Mouse (Mus musculus) testis, postnatal 10 days (tissue): ENCODE data around the gene Sema6c.
A peak's percentile ranks its signal among the peaks of the same experiment; 100 is the strongest.
"Not testable (repeated sequence)": the region's sequence is repeated elsewhere in the genome, so short reads cannot be mapped to it uniquely, and the experiment has no call there.

ENCODE experiments used
- DNase-seq: peaks from one replicate; pipeline ENCODE4 v3.0.0; 2021; ENCODE audit warnings: low spot score

Sema6c gene

DNA sequence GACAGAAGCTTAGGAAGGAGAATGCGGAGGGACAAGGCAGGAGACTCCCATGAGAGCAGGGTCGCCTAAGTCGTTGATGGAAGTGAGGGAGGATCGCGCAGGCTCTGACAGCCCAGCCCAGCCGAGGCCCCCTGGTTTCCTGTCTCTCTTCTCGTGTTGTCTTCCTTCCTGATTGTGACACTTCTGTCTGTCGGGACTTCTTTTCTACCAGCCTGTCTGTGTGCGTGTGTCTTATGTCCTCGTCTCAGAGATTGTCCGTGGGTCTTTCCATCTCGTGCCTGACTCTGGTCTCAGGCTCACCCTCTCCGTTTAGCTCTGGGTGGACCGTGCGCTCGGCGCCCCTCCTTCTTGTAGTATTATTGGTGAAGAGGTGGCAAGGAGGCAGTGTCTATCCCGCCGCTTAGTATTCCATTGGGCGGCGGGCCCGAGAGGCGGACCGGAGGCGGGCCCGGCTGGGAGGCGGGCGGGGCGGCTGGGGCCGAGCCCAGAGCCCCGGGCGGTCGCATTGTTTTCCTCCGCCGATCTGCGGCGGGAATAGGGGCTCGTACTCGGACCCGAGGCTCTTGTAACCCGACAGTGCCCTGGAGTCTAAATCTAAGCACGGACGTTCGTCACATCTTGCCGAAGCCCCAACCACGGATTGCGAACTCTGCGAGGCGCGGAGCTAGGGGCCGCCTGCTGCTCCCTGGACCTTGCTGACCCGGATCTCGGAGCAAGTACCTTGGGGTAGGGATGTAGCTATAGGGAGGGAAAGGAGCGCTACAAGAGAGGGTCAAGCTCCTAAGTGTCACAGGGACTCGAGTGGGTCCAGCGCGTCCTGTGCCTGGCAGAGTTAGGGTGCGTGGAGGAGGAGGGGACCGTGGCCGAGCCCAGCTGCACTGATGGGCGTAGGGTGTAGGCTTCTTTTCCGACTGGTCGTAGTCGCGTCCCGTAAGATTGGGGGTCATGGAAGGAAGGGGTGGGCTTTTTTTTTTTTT is at the start of gene Sema6c:
Gene Sema6c, plus strand, starts transcription at position 471 of the 977 bp plus-strand sequence.
- DNase-seq: peak; percentile 94

DNA sequence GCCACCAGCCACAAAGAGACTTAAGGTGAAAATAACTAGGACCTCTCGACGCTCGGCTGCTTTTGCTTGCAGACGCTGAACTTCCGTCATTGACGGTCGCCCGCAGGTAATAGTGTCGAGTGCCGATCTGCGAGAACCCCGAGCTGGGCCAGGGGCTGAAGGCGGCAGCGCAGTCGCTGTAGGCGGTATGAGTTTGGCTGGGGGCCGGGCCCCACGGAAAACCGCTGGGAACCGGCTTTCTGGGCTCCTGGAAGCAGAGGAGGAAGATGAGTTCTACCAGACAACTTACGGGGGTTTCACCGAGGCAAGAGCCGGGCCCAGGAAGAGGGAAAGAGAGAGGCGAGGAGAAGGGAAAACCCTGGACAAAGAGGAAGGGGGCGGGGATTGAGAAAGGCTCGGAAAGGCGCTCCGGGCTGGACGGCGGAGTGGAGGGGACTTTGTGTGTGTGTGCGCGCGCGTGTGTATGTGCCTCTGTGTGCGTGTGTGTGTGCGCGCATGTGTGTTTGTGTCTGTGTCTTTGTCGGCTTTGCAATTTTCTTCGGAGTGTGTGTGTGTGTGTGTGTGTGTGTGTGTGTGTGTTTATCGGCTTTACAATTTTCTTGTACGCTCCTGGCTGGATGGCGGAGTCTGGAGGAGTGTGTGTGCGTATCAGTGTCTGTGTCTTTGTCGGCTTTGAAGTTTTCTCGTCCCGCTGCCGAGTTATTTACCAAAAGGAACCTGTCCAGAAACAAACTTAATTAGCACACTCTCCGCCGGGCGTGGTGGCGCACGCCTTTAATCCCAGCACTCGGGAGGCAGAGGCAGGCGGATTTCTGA is 49.1 kb upstream of the Sema6c start, which contains the start of gene Vps72:
Gene Vps72, plus strand, starts transcription at position 112 of the 816 bp plus-strand sequence.
- DNase-seq: peak; percentile 91

DNA sequence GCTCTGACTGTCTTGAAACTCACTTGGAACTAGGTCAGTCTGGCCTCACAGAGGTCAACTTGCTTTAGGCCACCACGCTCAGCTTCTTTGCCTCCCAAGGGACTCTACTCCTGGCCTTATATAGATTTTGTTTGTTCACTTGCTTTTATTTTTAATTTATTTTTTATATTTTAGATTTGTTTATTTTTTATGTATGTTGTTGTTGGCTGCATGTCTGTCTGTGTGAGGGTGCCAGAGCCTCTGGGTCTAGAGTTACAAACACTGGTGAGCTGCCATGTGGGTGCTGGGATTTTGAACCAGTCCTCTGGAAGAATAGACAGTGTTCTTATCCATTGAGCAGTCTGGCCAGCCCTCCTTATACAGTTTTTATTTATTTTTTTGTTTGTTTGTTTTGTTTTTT is 47.5 kb upstream of the Sema6c start:
- no peak for DNase-seq

DNA sequence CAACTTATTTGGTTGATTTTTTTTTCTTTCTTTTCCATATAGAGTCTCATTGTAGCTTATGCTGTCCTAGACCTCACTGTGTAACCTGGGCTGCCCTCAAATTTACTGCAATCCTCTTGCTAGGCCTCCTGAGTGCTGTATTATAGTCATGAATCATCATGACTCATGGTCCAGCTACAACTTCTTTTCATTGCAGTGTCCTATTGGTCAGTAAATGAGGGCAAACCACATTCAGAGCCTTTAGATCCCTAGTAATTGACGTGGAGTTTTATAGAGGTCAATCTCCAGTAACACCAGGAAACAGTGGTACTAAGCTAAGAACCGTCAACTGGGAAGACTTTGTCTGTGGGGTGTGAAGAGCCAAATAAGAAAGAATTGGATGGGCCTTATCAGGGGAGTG is 42.5 kb upstream of the Sema6c start:
- DNase-seq: no peak

DNA sequence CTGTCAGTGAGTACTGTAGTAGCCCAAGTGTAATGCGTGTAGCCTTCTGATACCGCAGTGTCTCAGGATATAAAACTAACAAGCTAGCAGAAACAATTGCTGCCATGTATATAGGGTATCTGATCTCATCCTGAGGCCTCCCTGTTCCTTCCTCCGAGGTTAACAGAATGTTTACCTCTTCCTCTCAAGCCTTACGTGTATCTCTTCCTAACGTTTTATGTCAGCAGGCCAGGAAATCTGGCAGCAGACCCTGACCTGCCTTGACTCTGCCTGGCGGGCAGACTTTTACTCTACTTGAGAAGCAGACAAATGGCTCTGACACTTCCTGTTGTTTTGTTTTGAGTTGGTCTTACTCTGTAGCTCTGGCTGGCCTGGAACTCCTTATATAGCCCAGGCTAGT is 38.7 kb upstream of the Sema6c start:
- no peak for DNase-seq

DNA sequence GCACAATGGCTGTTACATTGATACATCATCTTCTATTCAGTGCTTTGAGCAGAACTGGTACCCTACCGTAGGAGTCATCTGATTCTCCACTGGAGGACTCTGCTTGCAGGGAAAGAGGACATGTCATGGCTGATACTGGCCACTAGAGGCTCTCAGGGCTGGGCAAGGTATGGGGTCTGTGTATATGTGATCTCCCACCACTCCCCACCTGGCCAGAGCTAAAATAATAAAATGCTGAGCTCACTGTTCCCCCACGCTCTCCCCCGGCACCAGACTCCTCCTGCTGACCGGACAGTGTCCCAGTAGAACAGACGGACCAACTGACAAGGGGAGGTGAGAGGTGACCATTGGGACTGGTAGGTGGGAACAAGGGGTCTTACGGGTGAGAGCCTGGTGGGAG is 36.0 kb upstream of the Sema6c start, which contains the start of gene Tmod4:
Gene Tmod4, plus strand, starts transcription at position 231 of the 400 bp plus-strand sequence.
- DNase-seq: no peak

DNA sequence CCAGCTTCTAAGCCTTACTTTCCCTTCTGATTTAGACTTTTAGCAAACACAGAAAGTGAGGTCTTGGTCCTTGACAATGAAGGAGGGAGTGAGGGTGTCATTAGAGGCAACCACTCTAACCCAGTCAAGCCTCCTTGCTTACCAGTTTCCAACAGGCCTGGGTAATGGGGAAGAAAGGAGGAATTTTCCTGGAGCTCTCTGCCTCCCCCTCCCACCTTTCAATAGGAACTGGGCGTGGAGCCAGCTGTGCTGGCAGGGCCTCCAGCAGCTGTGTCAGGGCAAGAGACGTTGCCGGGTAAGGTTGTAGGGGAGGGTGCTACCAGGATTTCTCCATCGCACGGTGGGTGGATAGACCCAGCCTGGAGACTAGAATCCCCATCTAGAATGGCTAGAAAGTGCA is 35.3 kb upstream of the Sema6c start:
- DNase-seq: peak; percentile 74

DNA sequence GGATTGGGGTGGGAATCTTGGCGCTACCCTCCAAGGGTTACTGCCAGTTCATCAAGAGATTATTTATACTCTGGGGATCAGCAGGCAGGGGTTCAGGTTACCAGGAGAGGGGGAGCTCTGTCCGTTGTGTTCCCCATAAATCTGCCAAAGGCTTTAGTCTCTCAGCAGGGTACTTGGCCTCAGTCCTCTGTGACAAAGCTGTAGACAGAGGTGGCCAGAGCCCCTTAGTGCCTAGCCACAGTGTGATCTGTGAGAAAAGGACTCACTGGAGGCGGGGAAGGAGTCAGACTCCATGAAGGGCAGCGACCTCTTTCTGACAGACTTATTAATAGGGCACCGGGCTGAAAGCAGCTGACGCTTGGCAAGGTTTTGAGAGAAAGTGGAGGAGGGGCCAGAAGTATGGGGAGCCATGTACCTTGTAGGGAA is 31.0 kb upstream of the Sema6c start:
- no peak for DNase-seq

DNA sequence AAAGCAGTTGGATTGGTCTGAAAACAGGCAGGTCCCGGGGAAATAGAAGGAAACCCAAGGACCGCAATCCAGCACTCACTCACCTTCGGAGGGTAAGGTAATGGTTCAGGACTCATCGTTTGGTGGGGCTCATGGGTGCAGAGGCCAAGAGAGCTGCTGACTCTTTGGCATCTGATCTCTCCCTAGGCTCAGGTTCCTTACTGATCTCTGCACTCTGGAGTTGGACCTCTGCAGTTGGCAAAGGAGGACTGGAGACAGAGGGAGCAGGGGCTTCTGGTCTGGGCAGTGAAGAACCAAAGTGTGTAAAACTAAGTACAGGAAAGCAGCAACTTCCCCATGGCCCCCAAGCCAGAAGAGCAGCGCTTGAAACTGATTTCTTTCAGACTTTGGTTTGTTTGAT is 30.2 kb upstream of the Sema6c start:
- no peak for DNase-seq

DNA sequence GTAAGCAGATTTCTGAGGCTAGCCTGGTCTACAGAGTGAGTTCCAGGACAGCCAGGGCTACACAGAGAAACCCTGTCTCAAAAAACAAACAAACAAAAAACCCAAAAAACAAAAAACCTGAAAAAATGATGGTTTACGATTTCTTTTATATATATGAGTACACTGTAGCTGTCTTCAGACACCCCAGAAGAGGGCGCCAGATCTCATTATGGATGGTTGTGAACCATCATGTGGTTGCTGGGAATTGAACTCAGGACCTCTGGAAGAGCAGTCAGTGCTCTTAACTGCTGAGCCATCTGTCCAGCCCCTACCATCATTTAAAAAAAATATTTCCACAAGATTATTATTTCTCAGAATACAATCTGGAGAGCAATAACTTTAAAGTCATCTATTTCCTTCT is 27.9 kb upstream of the Sema6c start:
- not testable (repeated sequence) for DNase-seq

DNA sequence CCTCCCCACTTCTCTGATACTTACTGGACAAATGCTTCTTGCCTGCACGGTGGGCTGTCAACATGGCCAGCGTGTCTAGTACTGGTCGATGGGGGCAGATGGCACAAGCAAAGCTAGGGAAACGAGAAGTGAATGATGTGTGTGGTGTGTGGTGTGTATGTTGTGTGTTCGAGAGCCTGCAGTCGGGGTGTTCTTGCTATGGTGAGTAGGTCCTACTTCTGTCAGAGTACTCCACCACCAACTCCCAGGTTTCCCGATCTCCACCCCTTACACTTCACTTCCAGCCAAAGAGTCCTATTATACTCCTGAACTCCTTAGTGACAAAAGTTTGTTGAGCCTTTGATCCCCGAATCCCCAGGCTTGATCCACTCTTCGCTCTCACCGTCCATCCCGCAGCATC is 27.1 kb upstream of the Sema6c start:
- DNase-seq: no peak

DNA sequence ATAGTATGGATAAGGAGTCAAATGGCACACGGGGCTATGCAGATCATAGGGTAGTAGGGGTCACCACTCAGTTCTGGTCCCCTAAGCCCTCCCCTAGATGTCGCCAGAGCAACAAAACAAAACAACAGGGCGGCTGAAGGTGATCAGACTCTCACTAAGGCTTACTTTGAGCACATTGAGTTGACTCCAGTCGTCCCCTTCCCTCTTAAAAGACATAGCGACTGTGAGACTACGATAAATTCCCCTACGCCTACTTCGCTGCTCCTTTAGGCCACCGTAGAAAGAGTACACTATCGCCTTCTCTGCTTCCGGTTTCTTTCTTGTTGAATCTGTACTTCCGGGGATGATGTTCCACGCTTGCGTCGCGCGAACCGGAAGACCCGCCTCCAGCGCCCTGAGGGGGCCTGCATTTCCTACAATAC is 26.6 kb upstream of the Sema6c start, which contains the start of the genes Scnm1 and Lysmd1:
Gene Scnm1, minus strand, starts transcription at position 332 of the 422 bp plus-strand sequence.
Gene Lysmd1, plus strand, starts transcription at position 409 of the 422 bp plus-strand sequence.
- DNase-seq: peak; percentile 85

DNA sequence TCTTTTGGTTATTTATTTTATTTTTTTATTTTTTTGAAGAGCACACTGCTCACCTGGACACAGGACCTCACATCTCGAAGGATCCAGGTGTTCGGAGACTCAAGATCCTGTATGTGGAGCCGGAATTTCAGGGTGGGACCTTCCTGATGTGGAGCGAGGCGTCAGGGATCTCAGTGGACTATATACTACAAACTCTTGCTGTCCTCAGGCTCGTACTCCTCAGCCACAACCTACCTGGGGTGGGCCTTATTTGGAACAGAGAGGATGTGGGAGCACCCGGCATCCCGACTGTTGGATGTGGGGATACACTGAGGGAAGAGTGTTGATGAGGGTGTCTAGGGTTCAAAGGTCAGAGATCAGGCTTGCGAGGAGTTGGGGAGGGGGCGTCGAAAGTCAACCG is 26.1 kb upstream of the Sema6c start:
- not testable (repeated sequence) for DNase-seq

DNA sequence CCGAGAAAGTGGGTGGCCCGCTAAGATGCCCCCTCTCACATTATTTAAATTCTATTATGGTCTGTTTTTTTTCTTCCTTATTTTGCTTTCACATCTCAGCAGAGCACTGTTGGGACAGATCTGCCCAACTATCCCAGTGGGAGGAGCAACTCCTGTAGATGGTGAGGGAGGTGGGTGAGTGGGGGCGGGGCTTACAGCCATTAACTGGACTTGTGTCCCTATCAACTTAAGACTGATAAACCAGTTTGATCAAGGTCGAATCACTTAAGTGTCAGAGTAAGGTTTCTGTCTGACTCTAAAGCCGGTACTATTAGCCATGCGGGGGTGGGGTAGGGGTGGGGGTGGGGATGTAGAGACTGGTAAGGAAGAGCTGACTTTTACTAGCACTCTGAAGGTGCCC is 25.2 kb upstream of the Sema6c start:
- DNase-seq: peak; percentile 83

DNA sequence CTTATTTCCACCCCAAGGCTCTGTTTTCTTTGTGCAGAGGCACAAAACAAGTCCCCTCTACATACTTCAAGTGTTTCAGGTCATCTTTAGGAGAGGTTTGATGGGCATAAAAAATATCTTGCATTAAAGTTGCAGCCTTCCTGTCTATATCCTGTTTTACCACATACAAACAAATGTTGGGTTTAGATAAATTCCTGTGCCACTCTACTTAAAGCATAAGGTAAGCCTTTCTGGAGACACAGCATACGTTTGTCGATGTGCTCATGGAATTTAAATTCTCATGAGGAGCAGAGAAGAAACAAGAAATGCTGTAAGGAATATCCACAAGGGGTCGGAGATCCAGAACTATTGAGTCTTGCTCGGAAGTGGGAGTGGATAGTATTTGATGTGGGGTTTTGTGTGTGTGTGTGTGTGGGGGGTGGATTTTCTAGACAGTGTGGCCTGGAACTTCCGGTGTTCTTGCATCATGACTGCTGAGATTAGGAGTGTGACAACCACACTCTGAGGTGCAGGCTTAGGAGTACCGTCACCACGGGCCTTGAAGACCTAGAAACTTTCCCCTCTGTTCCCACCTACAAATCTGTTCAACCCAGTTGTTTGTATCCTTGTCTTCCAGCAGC is 24.7 kb upstream of the Sema6c start:
- no peak for DNase-seq

DNA sequence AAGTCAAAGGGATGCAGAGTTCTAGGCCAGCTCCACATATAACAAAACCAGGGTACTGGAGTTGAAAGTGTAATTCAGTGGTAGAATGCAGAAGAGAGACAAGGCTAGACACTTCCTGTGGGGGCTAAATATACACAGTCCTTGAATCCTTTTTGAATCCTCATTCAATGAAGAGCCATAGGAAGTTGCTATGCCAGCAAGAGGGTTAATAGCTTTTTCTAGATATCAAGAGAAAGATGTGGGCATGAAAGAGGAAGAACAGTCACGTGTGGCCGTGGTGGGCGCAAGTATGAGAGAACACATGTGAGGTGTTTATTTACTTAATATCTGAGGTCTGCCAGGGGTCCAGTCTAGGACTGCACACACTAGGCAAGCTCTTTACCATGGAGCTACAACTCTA is 23.9 kb upstream of the Sema6c start:
- DNase-seq: no peak

DNA sequence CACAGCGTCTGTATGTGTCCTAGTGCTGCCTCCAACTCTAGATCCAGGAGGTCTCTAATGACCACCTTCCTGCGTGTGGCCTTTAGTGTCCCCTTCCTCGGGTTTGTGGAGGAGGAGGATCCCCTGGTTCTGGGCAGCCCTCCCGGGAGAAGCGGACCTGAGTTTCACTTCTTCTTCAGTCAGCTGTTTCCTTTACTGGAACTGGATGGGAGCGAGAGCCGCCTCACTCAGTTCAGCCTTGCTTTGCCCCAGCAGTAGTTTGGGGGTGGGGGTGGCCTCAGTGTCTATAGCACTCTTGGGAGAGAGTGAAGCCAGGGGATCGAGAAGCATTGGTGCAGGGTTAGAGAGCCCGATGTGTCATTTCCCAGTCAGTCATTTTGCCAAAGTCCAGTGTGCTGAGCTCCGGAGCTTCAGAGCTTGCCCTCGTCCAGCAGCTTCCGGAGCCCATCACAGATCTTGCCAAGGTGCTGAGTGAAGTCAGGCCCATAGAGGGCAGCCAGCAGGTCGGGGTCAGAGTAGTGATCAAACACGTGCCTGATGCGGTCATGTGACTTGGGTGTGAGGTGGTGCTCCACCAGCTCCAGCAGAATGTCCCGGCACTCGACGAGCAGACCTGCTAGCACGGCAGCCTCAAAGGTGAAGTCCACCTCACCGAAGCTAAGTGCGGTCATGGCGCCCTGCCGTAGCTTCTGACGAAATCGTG is 20.5 kb upstream of the Sema6c start:
- DNase-seq: peak; percentile 43

DNA sequence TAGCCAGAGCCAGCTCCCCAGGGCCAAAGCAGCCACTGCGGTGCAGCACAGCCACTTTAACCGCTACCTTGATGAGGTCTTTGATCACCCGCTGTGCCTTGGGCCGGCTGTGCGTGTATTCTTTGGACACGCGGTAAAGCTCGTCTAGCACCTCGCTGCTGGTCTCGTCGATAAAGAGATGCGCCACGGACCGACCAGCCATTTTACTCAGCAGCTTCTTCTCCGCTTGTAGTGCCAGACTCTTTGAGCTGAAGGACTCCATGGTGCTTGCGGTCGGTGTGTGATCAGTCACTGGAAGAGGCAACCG is 20.0 kb upstream of the Sema6c start:
- DNase-seq: no peak

DNA sequence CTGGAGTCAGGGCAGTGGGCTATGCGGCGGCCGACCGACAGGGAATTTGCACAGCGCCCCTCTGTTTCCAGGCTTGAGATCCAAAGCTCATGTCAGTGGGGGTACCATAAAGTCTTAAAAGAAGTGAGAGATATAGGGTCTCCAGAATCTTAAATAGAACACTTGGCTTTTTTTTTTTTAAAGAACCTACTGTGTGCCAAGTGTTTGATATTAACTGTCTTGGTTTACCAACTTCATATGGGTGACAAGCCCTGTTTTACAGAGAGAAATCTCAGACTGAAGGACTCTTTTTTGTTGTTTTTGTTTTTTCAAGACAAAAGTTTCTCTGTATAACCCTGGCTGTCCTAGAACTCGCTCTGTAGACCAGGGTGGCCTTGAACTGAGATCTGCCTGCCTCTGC is 19.5 kb upstream of the Sema6c start:
- DNase-seq: no peak

DNA sequence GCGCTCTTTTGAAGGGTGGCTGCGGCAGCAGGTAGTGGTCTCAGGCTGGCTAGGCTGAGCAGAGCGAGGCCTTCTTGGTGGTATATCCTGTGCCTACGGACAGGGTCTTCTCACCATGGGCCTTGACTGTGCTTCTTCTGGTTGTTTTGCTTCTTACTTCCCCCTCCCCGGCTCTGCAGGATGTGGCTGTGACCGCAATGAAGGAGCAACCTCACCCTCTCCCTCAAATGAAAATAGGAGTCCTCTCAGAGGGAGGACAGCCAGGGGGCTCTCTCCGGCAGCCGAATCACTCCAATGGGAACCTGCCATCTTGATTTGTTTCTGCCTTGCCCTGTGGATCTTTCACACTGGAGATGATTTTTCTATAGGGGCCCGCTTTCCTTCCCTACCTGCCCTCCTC is 18.8 kb upstream of the Sema6c start:
- no peak for DNase-seq

DNA sequence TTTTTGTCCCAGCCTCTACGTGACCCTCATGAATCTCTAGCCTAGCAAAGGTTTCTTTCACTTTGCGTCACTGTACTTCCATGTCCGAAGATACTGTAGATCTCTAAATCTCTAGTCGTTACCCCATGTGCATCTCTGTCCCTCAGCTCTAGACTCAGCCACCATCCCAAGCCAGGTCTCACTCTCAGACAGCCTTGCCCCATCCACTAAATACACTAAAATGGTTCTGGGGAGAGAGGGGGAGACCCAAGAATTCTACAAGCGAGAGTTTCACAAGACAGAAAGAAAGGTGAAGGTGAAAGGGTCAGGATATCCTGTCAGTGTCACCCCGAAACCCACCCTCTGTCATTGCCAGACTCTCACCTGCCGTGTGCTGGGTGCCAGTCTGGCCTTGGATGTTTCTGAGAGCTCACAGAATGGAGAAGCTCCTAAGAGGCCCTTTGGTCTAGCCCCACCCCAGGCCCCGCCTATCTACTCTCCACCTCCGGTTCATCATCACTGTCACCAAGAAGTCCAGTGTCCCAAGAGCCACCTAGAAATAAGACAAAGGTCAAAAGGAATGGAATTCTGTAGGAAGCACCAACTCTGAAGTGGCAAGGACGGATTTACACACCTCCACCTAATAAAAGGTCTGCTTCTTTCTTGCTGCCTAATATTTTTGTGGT is 18.2 kb upstream of the Sema6c start, which contains the start of gene Tnfaip8l2:
Gene Tnfaip8l2, minus strand, starts transcription at position 409 of the 665 bp plus-strand sequence.
- no peak for DNase-seq
